Mouse (Mus musculus): ENCODE data around the gene Pcdh9. TPM values are rescaled to one million over a fixed set of nuclear protein-coding genes. Genes with fewer than 3 reads are reported as not detected.

Pcdh9 gene
- polyA plus RNA-seq, 1 experiment from 2014 or later = 39.2 TPM

DNA sequence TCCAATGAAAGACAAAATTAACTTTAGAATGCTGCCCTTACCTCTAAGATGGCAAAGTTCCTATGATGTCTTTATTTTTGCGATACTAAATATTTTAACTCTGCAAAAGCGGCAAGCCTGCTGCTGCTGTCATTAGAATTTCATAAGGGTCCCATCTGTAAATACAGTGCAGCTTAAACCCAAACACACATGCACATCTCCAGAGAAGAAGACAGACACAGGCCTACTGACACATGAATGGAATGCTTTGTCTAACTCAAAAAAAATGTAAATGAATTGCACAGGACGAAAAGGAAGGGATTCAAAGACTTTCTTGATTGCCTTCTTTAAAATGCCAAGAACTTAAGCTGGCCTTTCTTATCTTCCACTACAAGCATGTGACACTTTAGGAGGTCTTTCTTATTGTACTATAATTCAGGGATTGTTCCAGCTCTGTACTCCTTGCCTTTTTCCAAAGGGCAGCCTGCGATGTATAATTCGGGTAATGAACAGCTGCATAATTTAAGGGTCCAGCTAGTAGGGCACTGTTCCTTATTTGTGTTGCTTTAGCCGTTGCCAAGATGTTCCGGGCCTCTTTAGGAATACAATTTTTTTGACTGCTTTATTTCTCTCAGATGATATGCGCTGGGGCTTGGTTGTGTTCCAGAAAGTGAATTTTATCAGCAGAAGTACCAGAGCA is 823.6 kb downstream of the Pcdh9 start:
- H3K4me1 ChIP-seq (replicated peaks) = peaks cover 19% of the 10 kb centered on the region
- no peak for DNase-seq (ENCODE audit: low spot score)
- H3K27me3 ChIP-seq (ENCODE audit: insufficient read depth, poor library complexity, severe bottlenecking) = no peaks in the 10 kb centered on the region
- peak overlapping the region; percentile 73 for H3K27ac ChIP-seq
- H3K36me3 ChIP-seq = no peaks in the 10 kb centered on the region
- no peaks in the 10 kb centered on the region for H3K9me3 ChIP-seq
- H3K4me3 ChIP-seq = no peak overlapping the region
- 59% methylated on average over 8 of the region's 8 CpGs for WGBS

GRCm38 (mm10) chr14:93061824-93062620 is 828.5 kb downstream of the Pcdh9 start:
- WGBS = 92% methylated on average over 5 of the region's 5 CpGs
- Histone ChIP-seq H3K4me3 (no peak overlapping the region), H3K27me3 (ENCODE audit: insufficient read depth, poor library complexity, severe bottlenecking) (no peaks in the 10 kb centered on the region)

GRCm38 (mm10) chr14:93058799-93059198 is 831.7 kb downstream of the Pcdh9 start:
- Histone ChIP-seq H3K9me3 (no peaks in the 10 kb centered on the region), H3K27me3 (ENCODE audit: insufficient read depth, poor library complexity, severe bottlenecking) (no peaks in the 10 kb centered on the region), H3K4me1 (replicated peaks) (no peaks in the 10 kb centered on the region), H3K4me3 (no peak overlapping the region), H3K27ac (no peak overlapping the region), H3K36me3 (no peaks in the 10 kb centered on the region)
- WGBS = 92% methylated on average over 6 of the region's 6 CpGs
- no peak for DNase-seq (ENCODE audit: low spot score)

More at GRCm38 (mm10) chr14:93061824-93062620, 828.5 kb downstream of the Pcdh9 start:
- no peak overlapping the region for H3K27ac ChIP-seq
- no peak for DNase-seq (ENCODE audit: low spot score)
- H3K36me3 ChIP-seq = no peaks in the 10 kb centered on the region
- H3K4me1 ChIP-seq (replicated peaks) = peaks cover 6% of the 10 kb centered on the region
- no peaks in the 10 kb centered on the region for H3K9me3 ChIP-seq

GRCm38 (mm10) chr14:93055997-93056396 is 834.5 kb downstream of the Pcdh9 start:
- H3K4me1 ChIP-seq (replicated peaks) = no peaks in the 10 kb centered on the region
- no peak overlapping the region for H3K27ac ChIP-seq
- no peak overlapping the region for H3K4me3 ChIP-seq
- H3K27me3 ChIP-seq (ENCODE audit: insufficient read depth, poor library complexity, severe bottlenecking) = no peaks in the 10 kb centered on the region
- H3K36me3 ChIP-seq = no peaks in the 10 kb centered on the region
- no peaks in the 10 kb centered on the region for H3K9me3 ChIP-seq
- WGBS = 87% methylated on average over 3 of the region's 3 CpGs
- no peak for DNase-seq (ENCODE audit: low spot score)

GRCm38 (mm10) chr14:93040591-93040990 is 849.9 kb downstream of the Pcdh9 start:
- Histone ChIP-seq H3K4me1 (replicated peaks) (no peaks in the 10 kb centered on the region), H3K9me3 (no peaks in the 10 kb centered on the region), H3K27ac (no peak overlapping the region), H3K36me3 (no peaks in the 10 kb centered on the region), H3K4me3 (no peak overlapping the region), H3K27me3 (ENCODE audit: insufficient read depth, poor library complexity, severe bottlenecking) (no peaks in the 10 kb centered on the region)
- WGBS = 90% methylated on average over 6 of the region's 6 CpGs
- DNase-seq (ENCODE audit: low spot score) = no peak

DNA sequence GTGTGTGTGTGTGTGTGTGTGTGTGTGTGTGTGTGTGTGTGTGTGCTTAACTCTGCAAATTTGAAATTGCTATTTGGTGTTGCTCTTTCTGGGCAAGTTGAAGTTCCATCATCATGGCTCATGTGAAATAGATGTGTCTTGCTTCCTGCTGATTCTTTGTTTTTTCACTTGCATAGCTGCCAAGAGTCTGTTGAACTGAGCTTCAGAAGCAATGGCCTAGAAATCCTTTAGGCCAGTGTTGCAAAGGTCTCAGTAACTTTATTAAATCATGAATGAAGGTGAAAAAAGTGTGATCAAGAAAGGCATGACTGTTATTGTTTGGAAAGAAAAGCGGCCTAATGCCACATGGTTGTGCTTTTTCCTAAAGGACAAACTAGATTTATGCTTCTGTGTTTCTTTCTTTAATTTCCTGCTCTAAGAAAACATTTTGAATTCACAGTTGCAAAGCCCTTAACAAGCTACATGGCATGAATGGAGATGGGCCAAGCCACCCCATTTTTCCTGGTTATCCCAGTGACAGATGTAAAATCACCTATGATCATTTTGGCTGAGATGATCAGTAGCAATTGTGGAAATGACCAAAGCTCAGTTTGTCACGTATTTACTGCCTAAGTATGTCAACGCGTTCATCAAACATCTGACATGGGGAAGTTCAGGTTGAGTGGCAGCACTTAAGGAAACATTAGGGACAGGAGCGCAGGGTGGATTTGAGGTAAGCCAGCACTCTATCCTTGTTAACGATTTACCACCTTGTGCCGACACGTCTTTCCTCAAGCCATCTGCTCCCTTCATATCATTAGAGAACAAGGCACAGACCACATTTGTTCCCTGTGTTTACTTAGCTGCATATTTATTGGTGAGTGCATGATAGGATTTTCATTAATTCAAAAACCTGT is 850.9 kb downstream of the Pcdh9 start:
- WGBS = 79% methylated on average over 8 of the region's 8 CpGs
- H3K4me3 ChIP-seq = no peak overlapping the region
- H3K9me3 ChIP-seq = no peaks in the 10 kb centered on the region
- no peak overlapping the region for H3K27ac ChIP-seq
- no peaks in the 10 kb centered on the region for H3K4me1 ChIP-seq (replicated peaks)
- no peaks in the 10 kb centered on the region for H3K36me3 ChIP-seq
- DNase-seq (ENCODE audit: low spot score) = no peak
- no peaks in the 10 kb centered on the region for H3K27me3 ChIP-seq (ENCODE audit: insufficient read depth, poor library complexity, severe bottlenecking)

GRCm38 (mm10) chr14:93009147-93010064 is 881.1 kb downstream of the Pcdh9 start:
- WGBS = 55% methylated on average over 5 of the region's 5 CpGs
- Histone ChIP-seq H3K4me3 (no peak overlapping the region), H3K27ac (no peak overlapping the region)

More at GRCm38 (mm10) chr14:93009147-93010064, 881.1 kb downstream of the Pcdh9 start:
- Histone ChIP-seq H3K27me3 (ENCODE audit: insufficient read depth, poor library complexity, severe bottlenecking) (no peaks in the 10 kb centered on the region), H3K36me3 (no peaks in the 10 kb centered on the region), H3K9me3 (no peaks in the 10 kb centered on the region), H3K4me1 (replicated peaks) (0 out of 2 replicates have a peak, but pooled peaks cover 5% of the 10 kb centered on the region)
- DNase-seq (ENCODE audit: low spot score) = no peak
